In genomic region chr4:116820902-116821693, GRCm38 (mm10) we compare ENCODE assay signal across 8 mouse cellular contexts. TPM values are rescaled to one million over a fixed set of nuclear protein-coding genes. Genes with fewer than 3 reads are reported as not detected.
DNase-seq lines count a peak whose midpoint lies in the region; ATAC-seq and TF ChIP-seq lines count a peak whose summit lies in the region.

No protein-coding gene starts in this region.

- peak overlapping the region; percentile 97 for H3K4me2 ChIP-seq in intestine, embryonic 15.5 days (replicated peaks)
- peak overlapping the region; percentile 87 for H3K4me2 ChIP-seq in midbrain, embryonic 16.5 days (ENCODE audit: low read length)

- no peaks in the 10 kb centered on the region for H3K79me2 ChIP-seq in liver, adult 2 months (ENCODE audit: control insufficient read depth, insufficient read depth, low read length)

- H3K4me1 ChIP-seq in intestine, embryonic 15.5 days (replicated peaks): peaks cover 11% of the 10 kb centered on the region
- peaks cover 7% of the 10 kb centered on the region for H3K4me1 ChIP-seq in liver, adult 2 months (ENCODE audit: control insufficient read depth, insufficient read depth, low read length)
- peaks cover 20% of the 10 kb centered on the region for H3K4me1 ChIP-seq in midbrain, embryonic 16.5 days (ENCODE audit: control insufficient read depth, insufficient read depth, low read length)

- WGBS in intestine, embryonic 15.5 days: under 1% methylated on average over 51 of the region's 51 CpGs
- WGBS in liver, adult 2 months: under 1% methylated on average over 51 of the region's 51 CpGs
- under 1% methylated on average over 51 of the region's 51 CpGs for WGBS in midbrain, embryonic 16.5 days

- peak overlapping the region; percentile 63 for H3K4me3 ChIP-seq in layer of hippocampus, adult 2 months
- H3K4me3 ChIP-seq in intestine, embryonic 15.5 days (replicated peaks): peak overlapping the region; percentile 51
- H3K4me3 ChIP-seq in liver, adult 2 months (ENCODE audit: insufficient read depth, low read depth, low read length): peak overlapping the region; percentile 54
- peak overlapping the region; percentile 44 for H3K4me3 ChIP-seq in midbrain, embryonic 16.5 days (ENCODE audit: low read depth, low read length)

- peak overlapping the region; percentile 90 for H3K27ac ChIP-seq in layer of hippocampus, adult 2 months
- H3K27ac ChIP-seq in intestine, embryonic 15.5 days: no peak overlapping the region
- H3K27ac ChIP-seq in liver, adult 2 months (replicated peaks; ENCODE audit: insufficient read depth, low read depth, low read length): no peak overlapping the region
- H3K27ac ChIP-seq in midbrain, embryonic 16.5 days (ENCODE audit: low read length): no peak overlapping the region

- peak; percentile 68 for TF ChIP-seq CTCF in layer of hippocampus, adult 2 months (conservative IDR thresholded peaks at IDR 0.05)
- TF ChIP-seq CTCF in liver, adult 2 months (IDR thresholded peaks at IDR 0.05; ENCODE audit: low read depth, low read length): peak; percentile 55

- peak; percentile 33 to 44 for DNase-seq in layer of hippocampus, adult 2 months (ENCODE audit: low spot score in 2 of 2)
- DNase-seq in layer of hippocampus, adult 9-10 months (ENCODE audit: low spot score): no peak
- DNase-seq in embryo, embryonic 10 days (ENCODE audit: low spot score): peak; percentile 82
- DNase-seq in liver, adult 2 months (ENCODE audit: extremely low read depth, low read depth, low spot score): peak; percentile 86
- DNase-seq in spleen, postnatal 10 days (ENCODE audit: low spot score in 2 of 2): peak; percentile 58 to 63

- H3K9ac ChIP-seq in intestine, embryonic 15.5 days: peak overlapping the region; percentile 47
- peak overlapping the region; percentile 63 for H3K9ac ChIP-seq in liver, adult 2 months (ENCODE audit: low read depth, low read length)
- peak overlapping the region; percentile 58 for H3K9ac ChIP-seq in midbrain, embryonic 16.5 days (ENCODE audit: low read depth, low read length)

- TF ChIP-seq POLR2A in liver, adult 2 months (IDR thresholded peaks at IDR 0.05; ENCODE audit: extremely low read depth, insufficient read depth, low read length): 0 out of 2 replicates have a peak, but pooled peaks have one; percentile 17

- peak; percentile 76 for ATAC-seq in granulocyte monocyte progenitor cell, adult 5-6 weeks (replicated peaks; ENCODE audit: poor library complexity, severe bottlenecking)
- ATAC-seq in intestine, embryonic 15.5 days: peak; percentile 87
- peak; percentile 53 for ATAC-seq in midbrain, embryonic 16.5 days

- 0 out of 2 replicates have a peak, but pooled peaks cover 7% of the 10 kb centered on the region for H3K27me3 ChIP-seq in intestine, embryonic 15.5 days (replicated peaks)
- no peaks in the 10 kb centered on the region for H3K27me3 ChIP-seq in liver, adult 2 months (ENCODE audit: control insufficient read depth, insufficient read depth, low read length)
- H3K27me3 ChIP-seq in midbrain, embryonic 16.5 days (ENCODE audit: control insufficient read depth, insufficient read depth, low read depth, low read length): peaks cover 22% of the 10 kb centered on the region

- no peaks in the 10 kb centered on the region for H3K36me3 ChIP-seq in intestine, embryonic 15.5 days
- no peaks in the 10 kb centered on the region for H3K36me3 ChIP-seq in liver, adult 2 months (ENCODE audit: control insufficient read depth, insufficient read depth, low read length)
- H3K36me3 ChIP-seq in midbrain, embryonic 16.5 days (ENCODE audit: control insufficient read depth, insufficient read depth, low read length): no peaks in the 10 kb centered on the region

- H3K9me3 ChIP-seq in intestine, embryonic 15.5 days: no peaks in the 10 kb centered on the region
- no peaks in the 10 kb centered on the region for H3K9me3 ChIP-seq in midbrain, embryonic 16.5 days (replicated peaks; ENCODE audit: control insufficient read depth, low read length, poor library complexity, severe bottlenecking)

RNA-seq across cellular contexts. Expression of gene Hpdl, which starts 0.4 kb away (rescaled TPM):
- total RNA-seq in layer of hippocampus, adult 2 months (2021): 1 to 10 TPM; 6.4 to 6.9 TPM
- total RNA-seq in granulocyte monocyte progenitor cell, adult 5-6 weeks (2014; fragmentation: Nextera tagmentation): not detected in 2 replicates
- total RNA-seq in granulocyte monocyte progenitor cell, adult 5-6 weeks (2017): 0.62 and 0.78 TPM in 2 replicates
- polyA plus RNA-seq in intestine, embryonic 15.5 days (2015; fragmentation: Nextera tagmentation; extraction: Ambion mirVana): 1.4 and 2.2 TPM in 2 replicates
- 0.18 TPM in 1 of 2 replicates, not detected in the other for total RNA-seq in liver, adult 2 months (2014; rRNA removed)
- polyA plus RNA-seq in liver, adult 2 months (2012; rRNA removed): 0.11 and 0.15 TPM in 2 replicates
- 0.59 and 0.82 TPM in 2 replicates for polyA plus RNA-seq in midbrain, embryonic 16.5 days (2015; fragmentation: Nextera tagmentation; extraction: Ambion mirVana)

RNA-seq across cellular contexts. Expression of gene Mutyh, which starts 13.6 kb away (rescaled TPM):
- 1 to 10 TPM; 3.1 to 3.2 TPM for total RNA-seq in layer of hippocampus, adult 2 months (2021)
- 13.0 and 17.2 TPM in 2 replicates for total RNA-seq in granulocyte monocyte progenitor cell, adult 5-6 weeks (2014; fragmentation: Nextera tagmentation)
- 4.5 and 5.8 TPM in 2 replicates for total RNA-seq in granulocyte monocyte progenitor cell, adult 5-6 weeks (2017)
- 10.3 and 10.9 TPM in 2 replicates for polyA plus RNA-seq in intestine, embryonic 15.5 days (2015; fragmentation: Nextera tagmentation; extraction: Ambion mirVana)
- 0.28 and 1.5 TPM in 2 replicates for total RNA-seq in liver, adult 2 months (2014; rRNA removed)
- polyA plus RNA-seq in liver, adult 2 months (2012; rRNA removed): 0.29 and 1.2 TPM in 2 replicates
- polyA plus RNA-seq in midbrain, embryonic 16.5 days (2015; fragmentation: Nextera tagmentation; extraction: Ambion mirVana): 7.2 and 7.6 TPM in 2 replicates

RNA-seq across cellular contexts. Expression of gene Toe1, which starts 13.7 kb away (rescaled TPM):
- total RNA-seq in layer of hippocampus, adult 2 months (2021): 10 to 100 TPM; 14.0 to 16.2 TPM
- 23.3 and 24.4 TPM in 2 replicates for total RNA-seq in granulocyte monocyte progenitor cell, adult 5-6 weeks (2014; fragmentation: Nextera tagmentation)
- total RNA-seq in granulocyte monocyte progenitor cell, adult 5-6 weeks (2017): 39.7 and 58.6 TPM in 2 replicates
- polyA plus RNA-seq in intestine, embryonic 15.5 days (2015; fragmentation: Nextera tagmentation; extraction: Ambion mirVana): 28.8 and 31.1 TPM in 2 replicates
- total RNA-seq in liver, adult 2 months (2014; rRNA removed): 11.4 and 11.7 TPM in 2 replicates
- 8.1 and 10.9 TPM in 2 replicates for polyA plus RNA-seq in liver, adult 2 months (2012; rRNA removed)
- 32.5 and 34.5 TPM in 2 replicates for polyA plus RNA-seq in midbrain, embryonic 16.5 days (2015; fragmentation: Nextera tagmentation; extraction: Ambion mirVana)

RNA-seq across cellular contexts. Expression of gene Zswim5, which starts 56.1 kb away (rescaled TPM):
- total RNA-seq in layer of hippocampus, adult 2 months (2021): 10 to 100 TPM; 15.6 to 17.1 TPM
- 0.85 TPM in 1 of 2 replicates, not detected in the other for total RNA-seq in granulocyte monocyte progenitor cell, adult 5-6 weeks (2014; fragmentation: Nextera tagmentation)
- total RNA-seq in granulocyte monocyte progenitor cell, adult 5-6 weeks (2017): 0.17 TPM in 1 of 2 replicates, not detected in the other
- polyA plus RNA-seq in intestine, embryonic 15.5 days (2015; fragmentation: Nextera tagmentation; extraction: Ambion mirVana): 1.1 and 1.2 TPM in 2 replicates
- 0.65 and 0.87 TPM in 2 replicates for total RNA-seq in liver, adult 2 months (2014; rRNA removed)
- polyA plus RNA-seq in liver, adult 2 months (2012; rRNA removed): 1.1 and 1.2 TPM in 2 replicates
- 4.2 and 5.1 TPM in 2 replicates for polyA plus RNA-seq in midbrain, embryonic 16.5 days (2015; fragmentation: Nextera tagmentation; extraction: Ambion mirVana)
